Mouse (Mus musculus) spleen, postnatal 36 days (tissue): ENCODE results near the gene Ica1.
A peak's percentile ranks its signal among the peaks of the same experiment; 100 is the strongest.

Experiments used
- DNase-seq, 2 experiments: peaks; one replicate each; pipeline ENCODE4 v3.0.0; 2022; ENCODE audit warnings: low spot score in 2 of 2, mixed read lengths in 1 of 2

Gene Ica1

GRCm38 (mm10) chr6:8686678-8687580, 91.4 kb downstream of the Ica1 start:
- peak; percentile 52 to 62 for DNase-seq

GRCm38 (mm10) chr6:8683379-8683778, 94.9 kb downstream of the Ica1 start:
- no peak for DNase-seq

GRCm38 (mm10) chr6:8680931-8681330, 97.4 kb downstream of the Ica1 start:
- DNase-seq, result no peak

- no peak for DNase-seq
Observed at GRCm38 (mm10) chr6:8673013-8673412, 105.3 kb downstream of the Ica1 start.

- no peak for DNase-seq
Observed at GRCm38 (mm10) chr6:8669343-8669742, 108.9 kb downstream of the Ica1 start.

GRCm38 (mm10) chr6:8668013-8668811, 110.1 kb downstream of the Ica1 start:
- DNase-seq, result no peak

GRCm38 (mm10) chr6:8665786-8666185, 112.5 kb downstream of the Ica1 start:
- DNase-seq, result no peak

- DNase-seq, result no peak
Observed at GRCm38 (mm10) chr6:8664956-8665355, 113.3 kb downstream of the Ica1 start.

- no peak for DNase-seq
Observed at GRCm38 (mm10) chr6:8663092-8663740, 115.1 kb downstream of the Ica1 start.

- no peak for DNase-seq
Observed at GRCm38 (mm10) chr6:8661404-8661803, 116.9 kb downstream of the Ica1 start.

- DNase-seq, result no peak
Observed at GRCm38 (mm10) chr6:8660076-8660475, 118.2 kb downstream of the Ica1 start.

GRCm38 (mm10) chr6:8659194-8659959, 118.9 kb downstream of the Ica1 start:
- DNase-seq, result no peak

- no peak for DNase-seq
Observed at GRCm38 (mm10) chr6:8658431-8658830, 119.9 kb downstream of the Ica1 start.

- DNase-seq, result no peak
Observed at GRCm38 (mm10) chr6:8657459-8657858, 120.8 kb downstream of the Ica1 start.

- no peak for DNase-seq
Observed at GRCm38 (mm10) chr6:8655454-8655853, 122.8 kb downstream of the Ica1 start.

- no peak for DNase-seq
Observed at GRCm38 (mm10) chr6:8650413-8650812, 127.9 kb downstream of the Ica1 start.

GRCm38 (mm10) chr6:8649295-8649865, 128.9 kb downstream of the Ica1 start:
- no peak for DNase-seq

- DNase-seq, result peak; percentile 40 to 64
Observed at GRCm38 (mm10) chr6:8648185-8648901, 129.9 kb downstream of the Ica1 start.

GRCm38 (mm10) chr6:8647513-8648184, 130.6 kb downstream of the Ica1 start:
- DNase-seq, result no peak

- DNase-seq, result no peak
Observed at GRCm38 (mm10) chr6:8645708-8646107, 132.6 kb downstream of the Ica1 start.
